Mouse (Mus musculus): ENCODE measurements around the gene Clcn1. TPM values are rescaled to one million over a fixed set of nuclear protein-coding genes. Genes with fewer than 3 reads are reported as not detected.

Clcn1 gene
- polyA plus RNA-seq, 1 experiment from 2014 or later: 0.20 TPM

DNA sequence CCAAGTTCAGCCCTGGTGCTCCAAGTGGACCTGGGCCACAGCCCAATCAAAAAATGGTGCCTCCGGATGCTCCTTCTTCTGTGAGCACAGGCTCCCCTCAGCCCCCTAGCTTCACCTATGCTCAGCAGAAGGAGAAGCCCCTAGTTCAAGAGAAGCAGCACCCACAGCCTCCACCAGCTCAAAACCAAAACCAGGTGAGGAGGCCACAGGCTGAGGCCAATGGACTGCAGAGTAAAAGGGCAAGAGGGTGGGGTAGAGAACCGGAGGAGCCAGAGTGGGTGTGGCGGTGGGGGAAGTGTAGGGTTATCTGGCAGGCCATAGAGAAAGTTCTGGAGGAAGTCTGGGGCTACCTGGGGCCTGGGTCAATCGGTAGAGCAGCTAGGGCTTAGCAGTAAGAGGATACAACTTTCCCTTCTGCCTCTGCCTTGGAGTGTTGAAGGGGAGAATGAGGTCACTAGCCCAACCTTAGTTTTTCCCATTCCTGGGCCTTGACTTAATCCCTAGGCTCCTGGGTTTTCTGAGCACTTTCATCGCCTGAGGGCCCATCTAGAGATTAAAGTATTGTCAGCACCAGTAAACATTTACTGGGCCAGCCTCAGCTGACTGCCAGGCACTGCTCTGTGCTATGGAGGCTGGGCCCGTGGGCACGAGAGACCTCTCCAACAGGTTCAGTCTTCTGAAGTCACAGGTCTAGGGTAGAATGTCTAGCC lies 65.4 kb downstream of the Clcn1 start:
- 74% methylated on average over 7 of the region's 7 CpGs for WGBS
- no peaks in the 10 kb centered on the region for H3K9me3 ChIP-seq (ENCODE audit: control insufficient read depth, low read length)
- H3K27ac ChIP-seq (ENCODE audit: low read depth, low read length): no peak overlapping the region
- peak overlapping the region; percentile 73 for H3K4me2 ChIP-seq (replicated peaks; ENCODE audit: low read depth, low read length)
- peak overlapping the region; percentile 85; the same call in 1 of the 2 replicates for H3K4me3 ChIP-seq (ENCODE audit: low read length)
- H3K36me3 ChIP-seq (ENCODE audit: control insufficient read depth, insufficient read depth, low read length): peaks cover 49% of the 10 kb centered on the region
- H3K4me1 ChIP-seq (ENCODE audit: control insufficient read depth, insufficient read depth, low read length): peaks cover 29% of the 10 kb centered on the region
- H3K27me3 ChIP-seq (ENCODE audit: control insufficient read depth, insufficient read depth, low read length): no peaks in the 10 kb centered on the region
- ATAC-seq (ENCODE audit: low FRiP score, low TSS enrichment): no peak
- H3K9ac ChIP-seq (ENCODE audit: low read depth, low read length): no peak overlapping the region

DNA sequence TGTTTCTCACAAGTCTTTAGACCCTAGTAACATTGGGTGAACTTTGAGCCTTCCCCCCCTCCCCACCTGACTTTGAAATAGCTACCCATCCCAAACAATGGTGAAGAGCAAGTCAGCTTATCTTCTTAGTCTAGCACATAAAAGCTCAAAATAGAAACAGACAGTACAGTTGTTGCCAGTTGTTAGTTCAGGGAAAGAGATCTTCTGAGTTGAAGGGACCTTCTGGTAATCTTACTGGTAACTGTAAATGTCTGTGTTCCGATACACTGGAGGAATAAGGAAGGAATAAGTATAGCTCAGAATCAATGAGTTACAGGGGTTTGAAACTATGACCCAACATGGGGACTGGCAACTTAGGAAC lies 66.0 kb downstream of the Clcn1 start:
- no peak overlapping the region for H3K27ac ChIP-seq (ENCODE audit: low read depth, low read length)
- H3K4me2 ChIP-seq (replicated peaks; ENCODE audit: low read depth, low read length): no peak overlapping the region
- 88% methylated on average over 1 of the region's 1 CpGs for whole genome bisulfite sequencing
- no peak overlapping the region for H3K4me3 ChIP-seq (ENCODE audit: low read length)
- H3K27me3 ChIP-seq (ENCODE audit: control insufficient read depth, insufficient read depth, low read length): no peaks in the 10 kb centered on the region
- H3K9me3 ChIP-seq (ENCODE audit: control insufficient read depth, low read length): no peaks in the 10 kb centered on the region
- peaks cover 29% of the 10 kb centered on the region for H3K4me1 ChIP-seq (ENCODE audit: control insufficient read depth, insufficient read depth, low read length)
- no peak for ATAC-seq (ENCODE audit: low FRiP score, low TSS enrichment)
- H3K36me3 ChIP-seq (ENCODE audit: control insufficient read depth, insufficient read depth, low read length): peaks cover 55% of the 10 kb centered on the region
- no peak overlapping the region for H3K9ac ChIP-seq (ENCODE audit: low read depth, low read length)

DNA sequence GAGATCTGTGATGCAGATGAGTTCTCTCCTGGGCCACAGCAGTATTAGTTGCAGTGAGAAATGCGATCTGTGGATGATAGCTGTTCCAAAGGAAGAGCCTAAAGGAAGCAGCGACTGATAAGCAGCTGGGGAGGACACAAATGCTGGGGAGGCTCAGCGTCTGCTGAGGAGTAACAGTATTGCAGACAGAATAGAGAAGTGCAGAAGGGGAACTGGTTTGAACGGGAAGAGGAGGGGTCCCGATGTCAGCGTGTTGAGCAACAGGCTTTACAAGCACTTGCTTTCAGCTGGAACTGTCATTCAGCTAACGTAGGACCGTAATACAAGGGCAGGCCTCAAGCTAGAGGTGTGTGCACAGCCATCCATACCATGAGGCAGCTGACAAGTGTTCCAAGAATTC lies 66.7 kb downstream of the Clcn1 start:
- Histone ChIP-seq H3K36me3 (ENCODE audit: control insufficient read depth, insufficient read depth, low read length) (peaks cover 62% of the 10 kb centered on the region), H3K4me3 (ENCODE audit: low read length) (no peak overlapping the region), H3K27me3 (ENCODE audit: control insufficient read depth, insufficient read depth, low read length) (no peaks in the 10 kb centered on the region), H3K9me3 (ENCODE audit: control insufficient read depth, low read length) (no peaks in the 10 kb centered on the region), H3K9ac (ENCODE audit: low read depth, low read length) (no peak overlapping the region), H3K27ac (ENCODE audit: low read depth, low read length) (no peak overlapping the region), H3K4me1 (ENCODE audit: control insufficient read depth, insufficient read depth, low read length) (peaks cover 29% of the 10 kb centered on the region), H3K4me2 (replicated peaks; ENCODE audit: low read depth, low read length) (no peak overlapping the region)
- 69% methylated on average over 8 of the region's 8 CpGs for WGBS
- no peak for ATAC-seq (ENCODE audit: low FRiP score, low TSS enrichment)

DNA sequence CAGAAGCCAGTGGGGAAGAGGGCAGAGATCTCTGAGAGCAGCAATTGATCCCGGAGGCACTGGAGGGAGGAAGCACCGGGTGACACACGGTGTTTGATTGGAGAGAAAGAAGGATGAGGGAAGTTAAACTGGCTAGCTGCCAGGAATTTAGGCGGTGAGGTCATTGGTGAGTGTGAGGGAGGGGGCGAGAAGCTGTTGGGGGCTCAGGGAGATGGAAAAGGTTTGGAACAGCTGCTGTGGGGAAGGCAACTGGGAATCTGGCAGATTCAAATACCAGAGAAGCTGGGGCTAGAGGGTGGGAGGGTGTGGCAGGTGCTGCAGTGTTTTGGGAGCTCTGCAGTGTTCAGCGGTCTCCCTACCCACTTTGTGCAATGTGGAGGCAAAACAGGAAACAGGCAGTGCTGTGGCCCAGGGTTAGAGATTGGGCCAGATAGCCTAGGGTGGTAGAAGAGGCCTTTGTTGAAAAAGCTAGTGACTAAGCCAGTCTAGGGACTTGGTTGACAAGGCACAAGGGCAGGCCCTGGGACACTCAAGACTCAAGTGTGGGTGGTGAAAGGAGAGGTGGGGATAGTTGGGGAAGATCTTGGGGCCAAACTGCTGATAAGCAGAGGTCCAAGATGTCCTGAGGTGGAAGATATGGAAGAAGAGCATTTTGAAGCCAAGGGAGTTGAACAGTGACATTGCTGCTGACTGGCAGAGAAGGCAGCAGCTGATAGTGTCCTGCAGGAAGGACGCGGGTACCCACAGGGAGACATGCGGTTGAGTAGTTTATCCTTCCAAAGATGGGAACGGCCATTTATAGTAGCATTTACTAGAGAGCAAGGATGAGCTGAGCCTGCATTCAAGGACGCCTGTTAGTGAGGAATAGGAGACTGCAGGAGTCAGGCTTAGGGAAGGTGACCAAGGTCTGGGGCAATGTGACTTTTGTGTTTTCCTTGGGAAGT lies 67.9 kb downstream of the Clcn1 start:
- Histone ChIP-seq H3K4me1 (ENCODE audit: control insufficient read depth, insufficient read depth, low read length) (peaks cover 26% of the 10 kb centered on the region; the same call in 1 of the 2 replicates), H3K27ac (ENCODE audit: low read depth, low read length) (no peak overlapping the region), H3K36me3 (ENCODE audit: control insufficient read depth, insufficient read depth, low read length) (peaks cover 74% of the 10 kb centered on the region), H3K27me3 (ENCODE audit: control insufficient read depth, insufficient read depth, low read length) (no peaks in the 10 kb centered on the region), H3K4me2 (replicated peaks; ENCODE audit: low read depth, low read length) (no peak overlapping the region; the same call in 1 of the 2 replicates), H3K9me3 (ENCODE audit: control insufficient read depth, low read length) (no peaks in the 10 kb centered on the region), H3K4me3 (ENCODE audit: low read length) (no peak overlapping the region), H3K9ac (ENCODE audit: low read depth, low read length) (no peak overlapping the region)
- 62% methylated on average over 11 of the region's 11 CpGs for WGBS
- ATAC-seq (ENCODE audit: low FRiP score, low TSS enrichment): no peak

DNA sequence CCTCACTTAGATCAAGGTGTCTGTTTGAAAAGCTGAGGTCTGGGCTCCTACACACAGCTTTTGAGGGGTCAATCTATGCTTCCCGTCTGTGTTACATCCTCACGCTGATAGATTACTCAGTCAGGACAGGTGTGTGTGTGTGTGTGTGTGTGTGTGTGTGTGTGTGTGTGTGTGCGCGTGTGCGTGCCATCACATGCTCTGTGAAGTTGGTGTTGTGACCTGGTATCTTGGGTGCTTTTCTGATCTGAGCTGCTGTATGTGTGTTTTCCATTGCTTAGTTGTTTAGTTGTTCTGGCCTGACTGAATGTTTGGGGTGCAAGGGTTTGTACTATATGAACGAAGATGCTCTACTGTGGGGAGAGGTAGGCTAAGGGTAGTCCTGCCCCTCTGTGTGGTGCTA lies 68.9 kb downstream of the Clcn1 start:
- no peaks in the 10 kb centered on the region for H3K27me3 ChIP-seq (ENCODE audit: control insufficient read depth, insufficient read depth, low read length)
- H3K27ac ChIP-seq (ENCODE audit: low read depth, low read length): no peak overlapping the region
- peaks cover 26% of the 10 kb centered on the region; the same call in 1 of the 2 replicates for H3K4me1 ChIP-seq (ENCODE audit: control insufficient read depth, insufficient read depth, low read length)
- peaks cover 84% of the 10 kb centered on the region for H3K36me3 ChIP-seq (ENCODE audit: control insufficient read depth, insufficient read depth, low read length)
- no peak overlapping the region for H3K4me2 ChIP-seq (replicated peaks; ENCODE audit: low read depth, low read length)
- no peak overlapping the region for H3K4me3 ChIP-seq (ENCODE audit: low read length)
- no peaks in the 10 kb centered on the region for H3K9me3 ChIP-seq (ENCODE audit: control insufficient read depth, low read length)
- no peak overlapping the region for H3K9ac ChIP-seq (ENCODE audit: low read depth, low read length)
- no peak for ATAC-seq (ENCODE audit: low FRiP score, low TSS enrichment)
- WGBS: 91% methylated on average over 6 of the region's 6 CpGs

DNA sequence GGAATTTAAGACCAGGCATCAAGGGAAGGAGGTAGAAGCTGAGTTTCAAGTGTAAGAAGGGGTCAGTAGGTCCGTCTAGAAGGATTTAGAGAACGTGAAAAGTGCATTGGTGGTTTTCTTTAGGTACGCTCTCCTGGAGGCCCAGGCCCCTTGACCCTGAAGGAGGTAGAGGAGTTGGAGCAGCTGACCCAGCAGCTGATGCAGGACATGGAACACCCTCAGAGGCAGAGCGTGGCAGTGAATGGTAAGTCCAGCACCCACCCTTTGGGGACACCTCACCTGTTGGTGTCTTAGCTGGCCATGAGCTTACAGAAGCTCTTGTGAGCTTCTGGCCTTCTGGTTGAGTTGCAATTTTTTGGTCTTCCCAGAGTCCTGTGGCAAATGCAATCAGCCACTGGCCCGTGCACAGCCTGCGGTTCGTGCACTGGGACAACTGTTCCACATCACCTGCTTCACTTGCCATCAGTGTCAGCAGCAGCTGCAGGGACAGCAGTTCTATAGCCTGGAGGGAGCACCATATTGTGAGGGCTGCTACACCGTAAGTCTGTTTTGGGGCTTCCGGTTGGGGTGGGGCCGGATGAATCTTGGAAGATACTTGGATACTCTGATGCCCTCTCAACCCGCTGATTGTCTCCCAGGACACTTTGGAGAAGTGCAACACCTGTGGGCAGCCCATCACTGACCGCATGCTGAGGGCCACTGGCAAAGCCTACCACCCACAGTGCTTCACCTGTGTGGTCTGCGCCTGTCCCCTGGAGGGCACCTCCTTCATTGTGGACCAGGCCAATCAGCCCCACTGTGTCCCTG lies 69.5 kb downstream of the Clcn1 start:
- Histone ChIP-seq H3K9me3 (ENCODE audit: control insufficient read depth, low read length) (no peaks in the 10 kb centered on the region), H3K4me1 (ENCODE audit: control insufficient read depth, insufficient read depth, low read length) (peaks cover 25% of the 10 kb centered on the region; the same call in 1 of the 2 replicates), H3K36me3 (ENCODE audit: control insufficient read depth, insufficient read depth, low read length) (peaks cover 90% of the 10 kb centered on the region), H3K27ac (ENCODE audit: low read depth, low read length) (no peak overlapping the region), H3K9ac (ENCODE audit: low read depth, low read length) (no peak overlapping the region), H3K4me3 (ENCODE audit: low read length) (no peak overlapping the region), H3K4me2 (replicated peaks; ENCODE audit: low read depth, low read length) (no peak overlapping the region), H3K27me3 (ENCODE audit: control insufficient read depth, insufficient read depth, low read length) (no peaks in the 10 kb centered on the region)
- 89% methylated on average over 13 of the region's 13 CpGs for WGBS
- ATAC-seq (ENCODE audit: low FRiP score, low TSS enrichment): no peak

DNA sequence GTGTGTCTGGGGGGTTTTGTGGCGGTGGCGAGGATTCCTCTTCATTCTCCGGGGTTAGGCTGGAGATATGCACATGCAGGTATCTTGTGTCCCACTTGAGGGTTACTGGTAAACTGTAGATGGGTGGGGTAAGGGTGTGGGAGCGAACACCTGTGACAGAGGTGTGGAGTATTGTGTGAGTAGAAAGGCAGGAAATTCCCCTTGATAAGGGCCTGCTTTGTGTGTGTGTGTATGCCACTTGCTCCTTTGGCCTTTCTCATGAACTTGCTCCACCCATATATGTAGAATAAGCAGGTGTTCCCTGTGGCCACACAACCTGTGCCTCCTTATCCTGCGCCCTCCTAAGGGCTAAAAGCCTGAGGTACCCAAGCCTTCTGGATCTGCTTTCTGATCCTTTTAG lies 70.4 kb downstream of the Clcn1 start:
- Histone ChIP-seq H3K36me3 (ENCODE audit: control insufficient read depth, insufficient read depth, low read length) (peaks cover 87% of the 10 kb centered on the region), H3K27me3 (ENCODE audit: control insufficient read depth, insufficient read depth, low read length) (no peaks in the 10 kb centered on the region), H3K27ac (ENCODE audit: low read depth, low read length) (no peak overlapping the region), H3K9me3 (ENCODE audit: control insufficient read depth, low read length) (no peaks in the 10 kb centered on the region), H3K9ac (ENCODE audit: low read depth, low read length) (no peak overlapping the region), H3K4me2 (replicated peaks; ENCODE audit: low read depth, low read length) (no peak overlapping the region), H3K4me1 (ENCODE audit: control insufficient read depth, insufficient read depth, low read length) (peaks cover 15% of the 10 kb centered on the region; the same call in 1 of the 2 replicates), H3K4me3 (ENCODE audit: low read length) (no peak overlapping the region)
- WGBS: 91% methylated on average over 5 of the region's 5 CpGs
- ATAC-seq (ENCODE audit: low FRiP score, low TSS enrichment): no peak

DNA sequence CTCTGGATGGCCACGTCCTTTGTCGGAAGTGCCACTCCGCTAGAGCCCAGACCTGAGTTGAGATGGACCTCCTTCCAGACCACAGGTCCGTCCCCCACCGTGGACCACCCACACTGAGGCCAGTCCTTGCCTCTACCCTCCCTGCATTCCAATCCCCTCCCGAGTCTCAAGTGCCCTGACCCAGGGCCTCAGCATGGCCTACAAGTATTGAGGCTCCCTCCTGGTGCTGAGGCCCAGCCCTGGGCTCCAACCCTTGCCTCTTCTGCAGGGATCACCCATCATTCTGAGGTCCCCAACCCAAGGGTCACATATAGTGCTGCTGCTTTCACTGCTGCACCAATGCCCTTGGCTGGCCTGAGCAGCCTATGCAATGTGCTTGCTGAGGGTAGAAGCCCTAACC lies 71.4 kb downstream of the Clcn1 start:
- H3K27me3 ChIP-seq (ENCODE audit: control insufficient read depth, insufficient read depth, low read length): no peaks in the 10 kb centered on the region
- no peak overlapping the region for H3K4me2 ChIP-seq (replicated peaks; ENCODE audit: low read depth, low read length)
- no peaks in the 10 kb centered on the region for H3K9me3 ChIP-seq (ENCODE audit: control insufficient read depth, low read length)
- H3K4me1 ChIP-seq (ENCODE audit: control insufficient read depth, insufficient read depth, low read length): peaks cover 7% of the 10 kb centered on the region; the same call in 1 of the 2 replicates
- no peak overlapping the region for H3K27ac ChIP-seq (ENCODE audit: low read depth, low read length)
- no peak for ATAC-seq (ENCODE audit: low FRiP score, low TSS enrichment)
- H3K9ac ChIP-seq (ENCODE audit: low read depth, low read length): no peak overlapping the region
- no peak overlapping the region for H3K4me3 ChIP-seq (ENCODE audit: low read length)
- H3K36me3 ChIP-seq (ENCODE audit: control insufficient read depth, insufficient read depth, low read length): peaks cover 79% of the 10 kb centered on the region
- 59% methylated on average over 6 of the region's 6 CpGs for WGBS
